Mouse (Mus musculus) spleen, adult 18-20 months (tissue): Measurements from ENCODE around the gene Bri3.

Experiments
- DNase-seq, 2 experiments: peaks; one replicate each; pipeline ENCODE4 v3.0.0; 2022; ENCODE audit warnings: mixed read lengths in 2 of 2

Bri3 gene

DNA sequence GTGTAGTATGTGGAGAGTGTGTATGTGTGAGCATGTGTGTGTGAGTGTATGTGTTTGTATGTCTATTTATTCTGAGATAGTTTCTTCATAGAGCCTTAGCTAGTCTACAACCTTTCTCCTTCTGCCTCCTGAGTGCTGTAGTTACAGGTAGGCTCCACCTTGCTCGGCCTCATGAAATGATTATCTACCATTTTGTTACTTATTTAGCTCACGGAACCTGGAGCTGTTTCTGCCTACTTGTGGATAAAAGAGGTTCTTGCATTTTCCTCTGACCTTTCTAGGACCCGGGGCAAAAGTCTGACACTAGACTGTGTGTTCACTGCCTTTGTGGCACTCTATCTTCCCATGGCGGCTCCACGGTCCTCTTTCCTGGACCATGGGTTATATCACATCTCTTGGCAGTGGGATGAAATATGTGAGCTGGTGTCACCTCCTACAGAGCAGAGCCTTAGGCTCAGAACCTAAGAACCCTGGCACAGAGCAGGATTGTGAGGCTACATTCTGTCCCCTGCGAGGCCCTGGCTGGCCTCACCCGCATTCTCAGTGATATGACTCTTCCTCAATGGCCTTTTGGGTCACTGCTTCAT, at the start of gene Bri3:
Bri3 (plus strand) TSS at position 537 of the 587 bp plus-strand sequence.
- DNase-seq = no peak

- DNase-seq = no peak
Measured at GRCm38 (mm10) chr5:144195567-144195966, 48.7 kb upstream of the Bri3 start.

DNA sequence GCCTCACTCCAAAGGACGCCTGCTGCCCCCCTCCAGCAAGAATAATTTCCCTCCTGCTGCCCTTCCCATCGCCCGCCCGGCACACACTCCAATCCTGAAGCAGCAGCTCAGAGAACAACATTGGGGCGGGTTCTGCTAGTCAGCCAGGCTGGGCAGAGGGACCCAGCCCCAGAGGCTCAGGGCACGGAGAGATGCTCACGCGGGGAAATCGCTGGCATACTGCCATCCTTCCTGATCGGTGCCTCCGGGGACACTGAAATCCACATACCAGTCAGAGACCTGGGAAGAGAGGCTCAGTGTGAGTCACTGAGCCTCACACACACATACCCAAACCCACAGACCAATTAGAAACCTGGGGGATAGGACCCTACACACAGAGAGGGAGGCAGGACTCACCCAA, 43.6 kb upstream of the Bri3 start:
- no peak for DNase-seq

DNA sequence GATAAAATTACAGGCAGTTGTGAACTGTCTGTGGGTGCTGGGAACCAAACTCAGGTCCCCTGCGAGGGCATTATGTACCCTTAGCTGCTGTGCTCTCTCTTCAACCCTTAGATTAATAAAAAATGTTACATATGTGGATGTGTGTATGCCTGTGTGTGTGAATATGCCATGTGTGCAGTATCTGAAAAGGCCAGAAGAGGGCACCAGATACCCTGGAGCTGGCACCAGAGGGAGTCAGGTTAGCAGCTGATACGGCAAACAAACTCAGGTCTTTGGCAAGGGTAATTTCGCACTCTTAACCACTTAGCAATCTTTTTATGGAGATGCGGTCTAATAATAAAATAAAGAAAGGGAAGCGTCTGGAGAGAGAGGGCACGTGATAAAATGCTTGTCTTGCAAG, 41.8 kb upstream of the Bri3 start:
- no peak for DNase-seq

GRCm38 (mm10) chr5:144203398-144203959, 40.8 kb upstream of the Bri3 start:
- no peak for DNase-seq

DNA sequence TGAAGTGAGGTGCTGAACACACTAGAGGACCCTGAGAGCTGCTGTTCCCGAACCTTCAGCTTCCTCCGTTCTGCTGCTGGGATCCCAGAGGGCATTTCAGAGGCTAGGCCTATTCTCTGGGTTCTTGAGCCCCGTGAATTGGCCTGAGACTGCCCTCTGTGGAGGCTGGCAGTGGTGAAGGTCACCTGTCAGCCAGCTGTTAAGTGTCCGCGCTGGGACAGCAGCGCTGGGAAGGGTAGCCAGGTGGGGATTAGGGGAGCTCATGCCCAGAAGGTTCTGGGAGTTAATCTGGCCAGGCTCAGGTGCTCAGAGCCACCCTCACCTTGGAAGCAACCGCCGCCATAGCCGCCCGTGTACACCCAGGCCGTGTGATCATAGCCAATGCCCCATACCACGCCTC, 39.9 kb upstream of the Bri3 start:
- no peak for DNase-seq

- DNase-seq = no peak
Measured at GRCm38 (mm10) chr5:144204911-144205310, 39.3 kb upstream of the Bri3 start.

GRCm38 (mm10) chr5:144206069-144206468, 38.2 kb upstream of the Bri3 start:
- no peak for DNase-seq

DNA sequence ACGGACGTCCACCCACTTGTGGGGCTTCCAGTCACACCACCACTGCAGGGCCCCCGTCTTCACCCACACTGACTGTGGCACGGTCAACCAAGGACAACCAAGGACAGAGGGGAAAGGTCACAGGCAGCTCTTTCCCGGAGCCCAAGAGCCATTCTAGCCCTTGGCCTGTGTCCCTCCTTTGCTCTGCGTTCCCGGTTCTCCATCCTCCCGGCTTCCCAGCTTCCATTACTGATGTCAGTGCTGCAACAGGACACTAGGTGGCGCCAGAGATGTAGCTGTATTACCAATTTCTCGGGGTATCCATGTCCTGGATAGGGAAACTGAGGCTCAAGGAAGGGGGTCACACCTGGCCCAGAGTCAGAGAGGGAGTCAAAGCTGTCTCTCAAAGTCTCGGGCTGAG, 36.8 kb upstream of the Bri3 start:
- DNase-seq = peak in 1 of 2 experiments; percentile 46

DNA sequence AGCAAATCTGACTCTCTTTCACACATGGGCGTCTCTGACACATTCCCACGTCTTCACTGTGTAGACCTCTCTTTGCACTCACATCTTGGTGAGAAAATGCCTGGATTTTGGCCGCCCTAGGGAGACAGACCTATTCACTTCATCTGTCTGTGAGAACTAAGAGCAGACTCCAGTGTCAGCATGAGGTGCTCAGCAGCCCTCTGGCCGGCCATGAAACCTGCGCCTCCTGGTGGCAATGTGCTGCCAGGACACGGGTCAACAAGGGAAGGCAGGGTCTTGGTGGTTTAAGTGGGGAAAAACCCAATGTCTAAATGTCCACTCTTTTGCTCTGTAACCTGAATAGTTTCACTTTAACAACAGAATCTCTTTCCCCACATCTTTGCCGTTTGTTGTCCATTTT, 29.8 kb upstream of the Bri3 start:
- DNase-seq = peak; percentile 42 to 67

- DNase-seq = no peak
Measured at GRCm38 (mm10) chr5:144215992-144216391, 28.2 kb upstream of the Bri3 start.

GRCm38 (mm10) chr5:144218061-144218460, 26.2 kb upstream of the Bri3 start:
- no peak for DNase-seq

DNA sequence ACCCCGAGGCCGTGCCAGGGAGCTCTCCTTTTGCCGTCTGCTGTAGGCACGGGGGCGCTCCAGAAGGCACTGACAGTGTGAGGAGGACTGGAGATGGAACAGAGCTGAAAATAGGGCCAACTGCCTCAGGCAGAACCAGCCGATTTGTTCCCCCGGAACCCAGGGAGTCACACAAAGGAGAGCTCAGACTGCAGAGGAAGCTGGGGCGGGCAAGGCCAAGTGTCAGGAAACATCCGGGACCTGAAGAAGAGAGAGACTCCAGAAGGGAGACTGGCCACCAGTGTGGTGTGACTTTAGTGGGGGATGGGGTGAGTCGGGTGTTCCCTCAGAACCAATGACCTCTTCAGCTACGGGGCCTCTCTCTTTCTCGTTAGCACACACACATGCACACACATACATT, 24.9 kb upstream of the Bri3 start:
- no peak for DNase-seq

GRCm38 (mm10) chr5:144219936-144220335, 24.3 kb upstream of the Bri3 start:
- DNase-seq = no peak

- peak in 1 of 2 experiments; percentile 13 for DNase-seq
Measured at GRCm38 (mm10) chr5:144221305-144221704, 22.9 kb upstream of the Bri3 start.

DNA sequence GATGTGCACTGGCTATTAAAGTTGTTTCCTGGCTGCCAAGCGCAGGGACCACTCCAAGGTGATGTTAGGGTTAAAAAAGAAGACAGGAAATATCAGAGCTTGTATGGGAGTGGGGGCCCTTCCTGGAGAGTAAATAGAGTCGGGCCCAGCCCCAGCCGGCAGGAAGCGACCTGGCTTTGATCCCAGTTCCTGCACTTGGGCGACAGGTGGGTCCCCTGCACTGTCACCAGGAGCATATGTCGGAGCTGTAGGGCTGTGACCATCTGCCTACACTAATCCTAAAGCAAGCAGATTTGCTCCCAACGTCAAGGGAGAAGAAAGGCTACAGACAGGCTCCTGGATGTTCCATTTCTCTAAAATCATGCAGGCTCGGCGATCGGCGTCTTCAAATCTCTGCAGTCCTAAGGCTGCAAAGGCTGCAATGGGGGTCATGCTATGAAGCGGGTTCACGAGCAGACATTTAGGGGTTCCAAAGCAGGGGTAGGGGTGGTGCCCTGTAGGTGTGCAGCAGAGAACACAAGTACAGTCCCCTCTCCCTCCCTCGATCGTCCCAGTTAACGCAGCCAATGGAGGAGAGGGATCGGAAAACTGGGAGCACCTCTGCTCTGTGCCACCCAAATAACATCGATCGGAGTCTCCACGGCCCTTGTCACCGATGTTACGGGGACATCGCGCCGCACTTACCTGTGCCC, 21.3 kb upstream of the Bri3 start:
- DNase-seq = peak in 1 of 2 experiments; percentile 28

DNA sequence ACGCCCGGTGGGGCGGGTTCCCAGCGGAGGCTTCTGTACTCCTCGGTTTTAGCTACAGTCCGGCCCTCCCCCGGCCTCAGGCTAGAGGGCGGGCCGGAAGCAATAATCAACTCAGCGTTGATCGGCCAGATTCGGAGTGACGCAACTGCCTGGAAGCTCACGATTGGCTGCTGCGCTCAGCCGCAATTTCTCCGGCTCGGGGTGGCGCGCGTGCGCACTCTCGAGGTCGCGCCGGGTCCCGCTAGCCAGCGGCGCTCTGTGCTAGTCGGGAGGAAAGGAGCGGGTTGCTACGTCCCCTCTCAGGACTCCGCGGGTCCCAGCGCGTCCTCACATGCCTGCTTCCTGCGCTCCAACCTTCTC, 20.8 kb upstream of the Bri3 start, which contains the start of gene Tecpr1:
Tecpr1 (minus strand) TSS at position 113 of the 360 bp plus-strand sequence.
- peak; percentile 90 to 91 for DNase-seq

GRCm38 (mm10) chr5:144223899-144224816, 20.1 kb upstream of the Bri3 start:
- no peak for DNase-seq

DNA sequence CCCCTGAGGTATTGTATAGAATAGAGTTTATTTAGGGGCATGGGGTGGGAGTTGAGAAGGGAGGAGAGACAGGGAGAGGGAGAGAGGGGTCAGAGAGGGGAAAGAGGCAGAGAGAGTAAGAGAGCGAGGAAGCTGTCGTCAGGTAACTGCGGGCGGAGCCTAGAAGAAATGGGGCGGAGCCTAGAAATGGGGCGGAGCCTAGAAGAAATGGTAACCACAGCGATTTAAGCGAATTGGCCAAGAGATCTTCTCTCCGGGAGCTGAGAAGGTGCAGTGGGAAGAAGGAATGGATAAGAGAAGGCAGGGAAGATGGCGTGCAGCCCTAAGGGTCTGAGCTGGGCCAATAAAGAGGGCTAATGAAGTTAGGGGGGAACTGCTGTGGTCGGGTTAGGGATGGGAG, 18.0 kb upstream of the Bri3 start:
- DNase-seq = no peak

DNA sequence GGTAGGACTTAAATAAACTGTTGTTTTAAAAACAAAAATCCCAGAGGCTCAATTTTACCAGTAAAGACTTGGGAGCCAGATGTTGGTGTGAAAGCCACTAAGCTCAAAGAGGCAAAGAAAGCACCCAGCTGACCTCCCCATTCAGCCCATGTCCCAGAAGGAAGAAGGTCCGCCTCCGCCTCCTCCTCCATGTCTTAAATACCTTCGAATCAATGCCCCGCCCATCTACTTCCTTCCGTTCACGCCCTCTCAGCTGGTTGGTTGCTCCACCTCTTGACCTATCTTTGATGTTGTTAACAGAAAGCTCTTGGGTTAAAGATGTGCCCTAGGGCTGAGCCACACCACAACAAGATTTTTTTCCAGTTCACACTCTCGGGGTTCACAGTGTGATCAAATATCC, 14.0 kb upstream of the Bri3 start:
- DNase-seq = no peak

- DNase-seq = no peak
Measured at GRCm38 (mm10) chr5:144231410-144231809, 12.8 kb upstream of the Bri3 start.

GRCm38 (mm10) chr5:144232531-144232930, 11.7 kb upstream of the Bri3 start:
- no peak for DNase-seq

GRCm38 (mm10) chr5:144234222-144234621, 10.0 kb upstream of the Bri3 start:
- DNase-seq = no peak
